In the genomic region with DNA sequence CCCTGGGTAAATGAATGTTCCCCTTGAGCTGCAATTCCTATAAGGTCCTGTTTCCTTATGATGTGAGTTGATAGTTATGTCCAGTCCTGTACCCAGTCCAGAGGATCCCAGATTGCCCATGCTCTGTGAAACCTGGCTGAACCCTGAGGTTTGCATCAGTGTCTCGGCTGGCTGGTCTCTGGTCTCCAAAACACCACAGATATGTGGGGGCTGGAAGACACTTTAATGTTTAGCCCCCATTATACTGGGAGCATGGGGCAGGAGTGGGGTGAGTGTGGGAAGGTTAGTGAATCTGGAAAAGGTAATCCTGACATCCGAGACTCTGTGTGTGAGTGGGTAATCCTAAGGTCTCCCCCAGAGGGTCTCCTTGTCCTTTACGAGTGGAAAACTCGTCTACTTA, we compare ENCODE assay signal across 9 mouse cellular contexts. TPM values are rescaled to one million over a fixed set of nuclear protein-coding genes. Genes with fewer than 3 reads are reported as not detected.
DNase-seq lines count a peak whose midpoint lies in the region; ATAC-seq lines count a peak whose summit lies in the region.
"Had no signal": no experiment of that assay in that cellular context is flagged by ENCODE, and none has a peak within 500 bp of the region (broad histone marks: within the 10 kb centered on the region; RNA-seq: fewer than 3 reads in every experiment).

No protein-coding gene starts in this region.

- no peaks in the 10 kb centered on the region for H3K9me3 ChIP-seq in kidney, embryonic 15.5 days (replicated peaks)
- no peaks in the 10 kb centered on the region for H3K9me3 ChIP-seq in hindbrain, embryonic 15.5 days
- H3K9me3 ChIP-seq in midbrain, embryonic 14.5 days (ENCODE audit: control insufficient read depth, low read length), result no peaks in the 10 kb centered on the region

- peak overlapping the region; percentile 98 for H3K4me3 ChIP-seq in kidney, embryonic 15.5 days (replicated peaks)
- no peak overlapping the region for H3K4me3 ChIP-seq in brown adipose tissue, adult 24 weeks (ENCODE audit: insufficient read depth, low read depth, low read length)
- H3K4me3 ChIP-seq in hindbrain, embryonic 15.5 days, result no peak overlapping the region; the same call in 1 of the 2 replicates
- H3K4me3 ChIP-seq in midbrain, embryonic 14.5 days (replicated peaks; ENCODE audit: low read depth, low read length), result no peak overlapping the region

- H3K4me1 ChIP-seq in kidney, embryonic 15.5 days, result peaks cover 20% of the 10 kb centered on the region
- no peaks in the 10 kb centered on the region for H3K4me1 ChIP-seq in brown adipose tissue, adult 24 weeks (ENCODE audit: control insufficient read depth, insufficient read depth, insufficient read length, low read length)
- H3K4me1 ChIP-seq in hindbrain, embryonic 15.5 days (replicated peaks), result peaks cover 16% of the 10 kb centered on the region
- peaks cover 6% of the 10 kb centered on the region; the same call in 1 of the 2 replicates for H3K4me1 ChIP-seq in midbrain, embryonic 14.5 days (ENCODE audit: control insufficient read depth, insufficient read depth, low read length)

- H3K36me3 ChIP-seq in kidney, embryonic 15.5 days, result peaks cover 25% of the 10 kb centered on the region
- peaks cover 15% of the 10 kb centered on the region for H3K36me3 ChIP-seq in hindbrain, embryonic 15.5 days
- H3K36me3 ChIP-seq in midbrain, embryonic 14.5 days (ENCODE audit: control insufficient read depth, insufficient read depth, low read length), result peaks cover 24% of the 10 kb centered on the region

- peak overlapping the region; percentile 75 for H3K4me2 ChIP-seq in kidney, embryonic 15.5 days
- H3K4me2 ChIP-seq in hindbrain, embryonic 15.5 days, result peak overlapping the region; percentile 84
- H3K4me2 ChIP-seq in midbrain, embryonic 14.5 days (ENCODE audit: low read length), result peak overlapping the region; percentile 92

- intact Hi-C loops in gastrocnemius, postnatal 36 days (cut with DNase I), result loop anchor here (10.0 kb wide), 1 partner anchor 298 kb away; no protein-coding TSS in a partner anchor

- no peaks in the 10 kb centered on the region for H3K27me3 ChIP-seq in kidney, embryonic 15.5 days
- no peaks in the 10 kb centered on the region for H3K27me3 ChIP-seq in hindbrain, embryonic 15.5 days
- H3K27me3 ChIP-seq in midbrain, embryonic 14.5 days (ENCODE audit: control insufficient read depth, insufficient read depth, low read length), result no peaks in the 10 kb centered on the region

- 44% methylated on average over 4 of the region's 4 CpGs for WGBS in kidney, embryonic 15.5 days
- 63% methylated on average over 4 of the region's 4 CpGs for WGBS in hindbrain, embryonic 15.5 days
- 63% methylated on average over 4 of the region's 4 CpGs for WGBS in midbrain, embryonic 14.5 days

- peak; percentile 11; the same call in 1 of the 2 replicates for ATAC-seq in kidney, embryonic 15.5 days (replicated peaks; ENCODE audit: low FRiP score)
- ATAC-seq in hindbrain, embryonic 15.5 days (ENCODE audit: low FRiP score, low read depth), result no peak
- no peak for ATAC-seq in midbrain, embryonic 14.5 days (ENCODE audit: low FRiP score, low TSS enrichment)

- peak overlapping the region; percentile 93 for H3K27ac ChIP-seq in kidney, embryonic 15.5 days
- peak overlapping the region; percentile 48; the same call in 1 of the 2 replicates for H3K27ac ChIP-seq in brown adipose tissue, adult 24 weeks (replicated peaks; ENCODE audit: low read depth, low read length)
- peak overlapping the region; percentile 81 for H3K27ac ChIP-seq in hindbrain, embryonic 15.5 days (replicated peaks)
- H3K27ac ChIP-seq in midbrain, embryonic 14.5 days (replicated peaks; ENCODE audit: low read depth, low read length), result peak overlapping the region; percentile 83; the same call in 1 of the 2 replicates

- peak overlapping the region; percentile 29; the same call in 1 of the 2 replicates for H3K9ac ChIP-seq in kidney, embryonic 15.5 days
- H3K9ac ChIP-seq in hindbrain, embryonic 15.5 days, result peak overlapping the region; percentile 35; the same call in 1 of the 2 replicates
- no peak overlapping the region for H3K9ac ChIP-seq in midbrain, embryonic 14.5 days (replicated peaks; ENCODE audit: low read length)

- no peak for DNase-seq in kidney, postnatal 25 days
- DNase-seq in midbrain, embryonic 14.5 days, result no peak
- DNase-seq in frontal cortex, postnatal 36 days (ENCODE audit: low spot score in 2 of 2), result no peak
- no peak for DNase-seq in urinary bladder, postnatal 4 days (ENCODE audit: low spot score in 2 of 2)
- no peak for DNase-seq in gastrocnemius, postnatal 36 days

RNA-seq across cellular contexts. Expression of a gene that starts 0.8 kb away (rescaled TPM):
- 35.3 and 37.6 TPM in 2 replicates for polyA plus RNA-seq in kidney, embryonic 15.5 days (2015; fragmentation: Nextera tagmentation; extraction: Ambion mirVana)
- polyA plus RNA-seq in brown adipose tissue, adult 24 weeks (2012; ENCODE audit: insufficient read depth, insufficient read length, missing spikeins), result 15.4 and 16.0 TPM in 2 replicates
- polyA plus RNA-seq in hindbrain, embryonic 15.5 days (2015; fragmentation: Nextera tagmentation; extraction: Ambion mirVana), result 34.9 and 36.4 TPM in 2 replicates
- 28.1 and 41.7 TPM in 2 replicates for polyA plus RNA-seq in midbrain, embryonic 14.5 days (2014; fragmentation: Nextera tagmentation; extraction: Ambion mirVana)
- total RNA-seq in gastrocnemius, postnatal 36 days (2021), result 10 to 100 TPM; 19.2 to 25.8 TPM

RNA-seq across cellular contexts. Expression of a gene that starts 2.6 kb away (rescaled TPM):
- not detected in 2 replicates for polyA plus RNA-seq in kidney, embryonic 15.5 days (2015; fragmentation: Nextera tagmentation; extraction: Ambion mirVana)
- polyA plus RNA-seq in brown adipose tissue, adult 24 weeks (2012; ENCODE audit: insufficient read depth, insufficient read length, missing spikeins), result not detected in 2 replicates
- not detected in 2 replicates for polyA plus RNA-seq in hindbrain, embryonic 15.5 days (2015; fragmentation: Nextera tagmentation; extraction: Ambion mirVana)
- polyA plus RNA-seq in midbrain, embryonic 14.5 days (2014; fragmentation: Nextera tagmentation; extraction: Ambion mirVana), result 2.1 TPM in 1 of 2 replicates, not detected in the other
- total RNA-seq in gastrocnemius, postnatal 36 days (2021), result 1 to 10 TPM in 1 of 2 experiments, not detected in 1; 3.8 TPM
- polyA plus RNA-seq: frontal cortex, adult 2 months had no signal

RNA-seq across cellular contexts. Expression of a gene that starts 21.9 kb away (rescaled TPM):
- 127 and 131 TPM in 2 replicates for polyA plus RNA-seq in kidney, embryonic 15.5 days (2015; fragmentation: Nextera tagmentation; extraction: Ambion mirVana)
- 111 and 147 TPM in 2 replicates for polyA plus RNA-seq in brown adipose tissue, adult 24 weeks (2012; ENCODE audit: insufficient read depth, insufficient read length, missing spikeins)
- polyA plus RNA-seq in hindbrain, embryonic 15.5 days (2015; fragmentation: Nextera tagmentation; extraction: Ambion mirVana), result 112 and 116 TPM in 2 replicates
- 114 and 122 TPM in 2 replicates for polyA plus RNA-seq in midbrain, embryonic 14.5 days (2014; fragmentation: Nextera tagmentation; extraction: Ambion mirVana)
- total RNA-seq in gastrocnemius, postnatal 36 days (2021), result 100 to 1,000 TPM; 118 to 137 TPM

RNA-seq across cellular contexts. Expression of a gene that starts 31.1 kb away (rescaled TPM):
- polyA plus RNA-seq in kidney, embryonic 15.5 days (2015; fragmentation: Nextera tagmentation; extraction: Ambion mirVana), result 57.3 and 58.8 TPM in 2 replicates
- polyA plus RNA-seq in brown adipose tissue, adult 24 weeks (2012; ENCODE audit: insufficient read depth, insufficient read length, missing spikeins), result 30.4 and 30.8 TPM in 2 replicates
- polyA plus RNA-seq in hindbrain, embryonic 15.5 days (2015; fragmentation: Nextera tagmentation; extraction: Ambion mirVana), result 76.2 and 76.7 TPM in 2 replicates
- polyA plus RNA-seq in midbrain, embryonic 14.5 days (2014; fragmentation: Nextera tagmentation; extraction: Ambion mirVana), result 73.9 and 100 TPM in 2 replicates
- total RNA-seq in gastrocnemius, postnatal 36 days (2021), result 10 to 100 TPM; 11.6 to 12.4 TPM

RNA-seq across cellular contexts. Expression of a gene that starts 54.0 kb away (rescaled TPM):
- 0.03 TPM in 1 of 2 replicates, not detected in the other for polyA plus RNA-seq in kidney, embryonic 15.5 days (2015; fragmentation: Nextera tagmentation; extraction: Ambion mirVana)
- polyA plus RNA-seq in brown adipose tissue, adult 24 weeks (2012; ENCODE audit: insufficient read depth, insufficient read length, missing spikeins), result not detected in 2 replicates
- 0.64 and 0.73 TPM in 2 replicates for polyA plus RNA-seq in hindbrain, embryonic 15.5 days (2015; fragmentation: Nextera tagmentation; extraction: Ambion mirVana)
- 0.75 and 1.5 TPM in 2 replicates for polyA plus RNA-seq in midbrain, embryonic 14.5 days (2014; fragmentation: Nextera tagmentation; extraction: Ambion mirVana)
- under 1 TPM; 0.05 to 0.62 TPM for total RNA-seq in gastrocnemius, postnatal 36 days (2021)
